Mouse (Mus musculus) naive thymus-derived CD4-positive, alpha-beta T cell, adult 2 months (primary cell): ENCODE measurements at regions not wholly inside any gene's neighbourhood (a gene's known extent, or its start where the extent isn't known, plus 50 kb on each side); places are given as distances from the start of the nearest gene placed in this dataset.

Experiments used
- DNase-seq: peaks from one replicate; pipeline ENCODE4 v3.0.0-alpha.2; 2011; ENCODE audit warnings: low read depth

- DNase-seq, result no peak
Measured at GRCm38 (mm10) chr2:172613891-172614391, 64.5 kb downstream of the Tfap2c start.

- DNase-seq, result no peak
Measured at GRCm38 (mm10) chr2:172615148-172615547, 65.8 kb downstream of the Tfap2c start.

GRCm38 (mm10) chr2:172615582-172615981, 66.2 kb downstream of the Tfap2c start:
- no peak for DNase-seq

- DNase-seq, result no peak
Measured at GRCm38 (mm10) chr2:172619168-172619567, 69.8 kb downstream of the Tfap2c start.

GRCm38 (mm10) chr2:172620001-172620400, 70.6 kb downstream of the Tfap2c start:
- no peak for DNase-seq

GRCm38 (mm10) chr2:172623707-172624106, 74.3 kb downstream of the Tfap2c start:
- DNase-seq, result no peak

- no peak for DNase-seq
Measured at GRCm38 (mm10) chr2:172627353-172628306, 78.2 kb downstream of the Tfap2c start.

GRCm38 (mm10) chr2:172630333-172630732, 80.9 kb downstream of the Tfap2c start:
- DNase-seq, result no peak

GRCm38 (mm10) chr2:172642616-172643015, 93.2 kb downstream of the Tfap2c start:
- no peak for DNase-seq

- no peak for DNase-seq
Measured at GRCm38 (mm10) chr2:172643860-172644259, 94.5 kb downstream of the Tfap2c start.

- DNase-seq, result no peak
Measured at GRCm38 (mm10) chr2:172644451-172644850, 95.1 kb downstream of the Tfap2c start.

GRCm38 (mm10) chr2:172648072-172648471, 98.7 kb downstream of the Tfap2c start:
- DNase-seq, result no peak

GRCm38 (mm10) chr2:172660479-172660878, 111.1 kb downstream of the Tfap2c start:
- no peak for DNase-seq

GRCm38 (mm10) chr2:172660916-172661315, 111.5 kb downstream of the Tfap2c start:
- no peak for DNase-seq

GRCm38 (mm10) chr2:172661418-172661980, 112.1 kb downstream of the Tfap2c start:
- DNase-seq, result no peak

GRCm38 (mm10) chr2:172662165-172662564, 112.8 kb downstream of the Tfap2c start:
- DNase-seq, result no peak

GRCm38 (mm10) chr2:172663681-172664080, 114.3 kb downstream of the Tfap2c start:
- no peak for DNase-seq

- DNase-seq, result no peak
Measured at GRCm38 (mm10) chr2:172673081-172673480, 123.7 kb downstream of the Tfap2c start.

GRCm38 (mm10) chr2:172674641-172675040, 125.2 kb downstream of the Tfap2c start:
- no peak for DNase-seq

- DNase-seq, result no peak
Measured at GRCm38 (mm10) chr2:172675081-172675480, 125.7 kb downstream of the Tfap2c start.

- no peak for DNase-seq
Measured at GRCm38 (mm10) chr2:172690196-172690595, 140.8 kb downstream of the Tfap2c start.

- DNase-seq, result no peak
Measured at GRCm38 (mm10) chr2:172690931-172691651, 141.7 kb downstream of the Tfap2c start.
